Mouse (Mus musculus) granulocyte monocyte progenitor cell, adult 5-6 weeks (primary cell): Measurements from ENCODE around the gene Phgr1. TPM values are rescaled to one million over a fixed set of nuclear protein-coding genes. Genes with fewer than 3 reads are reported as not detected.

ENCODE experiments used
- ATAC-seq: replicated peaks from 2 replicates; pipeline ENCODE4 v1.8.0; 2016; ENCODE audit warnings: mild to moderate bottlenecking, moderate TSS enrichment, inconsistent platforms; ENCODE audit not compliant: poor library complexity, severe bottlenecking
- total RNA-seq, 2 experiments: library from RNA; stranded (forward) in 1 of 2; stranded (reverse) in 1 of 2; fragments of 200-712, 200-1000 nt in 1 of 2; fragments of >200 nt in 1 of 2; fragmentation: Nextera tagmentation in 1 of 2; gene quantifications; 2 replicates each; pipeline ENCODE4 v1.2.3; 2014 to 2017

Phgr1 gene
- total RNA-seq, 2 experiments from 2014 or later: not detected

GRCm38 (mm10) chr2:118810861-118811260 lies 38.3 kb downstream of the Phgr1 start:
- no peak for ATAC-seq

DNA sequence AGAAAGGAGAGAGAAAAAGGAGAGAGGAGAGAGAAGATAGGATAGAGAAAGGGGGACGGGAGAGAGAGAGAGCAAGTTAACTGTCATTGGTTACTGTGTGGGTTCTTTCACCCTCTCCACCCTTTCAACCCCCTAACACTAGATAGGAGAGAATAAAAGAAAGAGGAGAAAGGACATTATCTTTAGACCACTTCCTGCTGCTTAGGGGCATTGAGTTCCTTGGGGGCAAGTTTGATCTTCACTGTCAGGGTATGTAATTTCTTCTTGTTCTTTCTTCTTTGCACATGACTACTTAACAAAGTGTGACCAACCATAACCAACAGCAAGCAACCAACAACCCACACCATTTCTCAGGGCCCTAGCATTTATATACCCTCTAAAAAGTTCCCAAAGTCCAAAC lies 40.2 kb downstream of the Phgr1 start:
- no peak for ATAC-seq

DNA sequence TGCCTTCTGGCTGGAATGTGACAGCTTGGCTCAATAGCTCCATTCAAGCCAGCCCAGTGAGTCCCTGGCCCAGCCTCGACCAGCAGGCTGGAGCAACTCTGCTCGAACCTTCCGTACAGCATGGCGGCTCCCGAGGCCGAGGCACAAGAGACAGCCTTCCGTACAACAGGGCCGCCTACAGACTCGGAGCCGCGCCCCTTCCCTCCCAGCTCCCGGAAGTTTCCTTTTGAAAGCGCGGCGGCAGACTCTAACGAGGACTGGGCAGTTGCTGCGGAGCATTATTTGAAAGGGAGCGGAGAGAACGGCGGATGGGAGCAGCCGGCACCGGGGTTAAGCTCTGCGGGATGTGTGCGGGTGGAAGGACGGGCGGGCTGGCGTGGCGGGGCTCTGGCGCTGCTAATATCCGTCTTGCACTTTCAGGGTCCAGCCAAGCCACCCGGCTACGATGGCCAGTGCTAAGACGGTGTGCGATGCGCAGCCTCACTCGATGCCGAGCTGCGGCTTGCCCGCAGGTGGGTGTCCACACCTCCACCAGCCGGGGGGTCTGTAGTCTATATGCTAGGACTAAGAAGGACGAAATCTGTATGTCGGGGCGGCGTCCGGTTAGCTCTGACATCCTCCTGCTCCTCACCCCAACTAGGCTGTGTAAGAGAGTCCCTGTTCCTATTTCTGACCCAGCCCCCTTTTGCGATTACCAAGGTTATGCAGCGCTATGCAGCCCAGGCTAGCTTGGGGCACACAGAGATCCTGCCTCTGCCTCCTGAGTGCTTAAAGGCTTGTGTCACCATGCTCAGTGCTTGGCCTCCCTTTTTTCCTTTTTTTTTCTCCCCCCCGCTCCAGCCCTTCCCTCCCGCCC lies 41.6 kb downstream of the Phgr1 start, which contains the start of gene Knstrn:
Gene Knstrn (plus strand): TSS at position 23 of the 856 bp plus-strand sequence.
- ATAC-seq: peak; percentile 98

DNA sequence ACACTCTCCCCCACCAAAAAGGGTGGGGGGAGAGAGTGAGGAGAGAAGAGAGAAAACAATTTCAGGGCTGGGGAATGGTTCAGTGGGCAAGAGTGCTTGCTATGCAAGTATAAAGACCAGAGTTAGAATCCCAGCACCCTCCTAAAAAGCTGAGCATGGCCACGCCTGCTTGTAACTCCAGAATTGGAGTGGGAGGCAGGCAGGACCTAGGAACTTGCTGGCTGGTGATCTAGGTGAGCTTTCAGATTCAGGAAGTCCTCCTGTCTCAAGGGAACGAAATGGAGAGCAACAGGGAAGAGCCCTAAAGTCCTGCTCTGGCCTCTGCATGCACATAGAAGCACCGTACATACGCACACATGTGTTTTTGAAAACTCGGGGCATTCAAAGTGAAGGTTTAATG lies 50.2 kb downstream of the Phgr1 start:
- ATAC-seq: no peak

DNA sequence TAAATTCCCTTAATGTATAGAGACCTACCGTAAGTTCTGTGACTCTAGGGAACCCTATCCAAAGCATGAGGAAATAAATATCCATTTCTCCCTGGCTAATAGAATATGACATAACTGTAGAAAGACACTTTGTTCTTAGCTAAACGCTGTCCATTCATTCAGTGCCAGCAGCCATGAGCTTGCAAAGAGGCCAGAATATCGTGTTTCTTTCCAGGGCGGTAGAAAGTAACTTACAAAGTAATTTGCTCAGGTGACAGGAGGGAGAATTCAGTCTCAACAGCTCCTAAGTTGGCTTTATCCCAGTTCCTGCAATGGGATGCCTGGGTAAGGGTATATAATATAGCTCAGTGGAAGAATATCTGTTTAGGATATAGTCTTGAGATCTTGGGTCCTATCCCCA lies 51.8 kb downstream of the Phgr1 start:
- no peak for ATAC-seq

Other genes with a start within 250 kb of the Phgr1 start
- 0.52 and 6.0 TPM in 2 replicates for gene Bmf, start 223.1 kb upstream of the Phgr1 start, total RNA-seq (2014; fragmentation: Nextera tagmentation)
- gene Bmf, start 223.1 kb upstream of the Phgr1 start, total RNA-seq (2017): 0.21 and 0.60 TPM in 2 replicates
- 30.5 and 39.4 TPM in 2 replicates for gene Bub1b, start 174.6 kb upstream of the Phgr1 start, total RNA-seq (2014; fragmentation: Nextera tagmentation)
- gene Bub1b, start 174.6 kb upstream of the Phgr1 start, total RNA-seq (2017): 101 and 117 TPM in 2 replicates
- 0.32 TPM in 1 of 2 replicates, not detected in the other for gene Pak6, start 109.5 kb upstream of the Phgr1 start, total RNA-seq (2014; fragmentation: Nextera tagmentation)
- gene Pak6, start 109.5 kb upstream of the Phgr1 start, total RNA-seq (2017): 0.05 TPM in 1 of 2 replicates, not detected in the other
- 0.77 and 1.0 TPM in 2 replicates for gene Ankrd63, start 68.8 kb upstream of the Phgr1 start, total RNA-seq (2014; fragmentation: Nextera tagmentation)
- gene Ankrd63, start 68.8 kb upstream of the Phgr1 start, total RNA-seq (2017): 0.62 and 0.69 TPM in 2 replicates
- 99.1 and 108 TPM in 2 replicates for gene Plcb2, start 44.3 kb upstream of the Phgr1 start, total RNA-seq (2014; fragmentation: Nextera tagmentation)
- gene Plcb2, start 44.3 kb upstream of the Phgr1 start, total RNA-seq (2017): 54.3 and 70.7 TPM in 2 replicates
- 27.9 and 30.3 TPM in 2 replicates for gene Inafm2, start 27.0 kb upstream of the Phgr1 start, total RNA-seq (2014; fragmentation: Nextera tagmentation)
- 15.0 and 24.8 TPM in 2 replicates for gene Inafm2, start 27.0 kb upstream of the Phgr1 start, total RNA-seq (2017)
- 0.92 and 2.3 TPM in 2 replicates for gene Ccdc9b, start 10.1 kb upstream of the Phgr1 start, total RNA-seq (2014; fragmentation: Nextera tagmentation)
- gene Ccdc9b, start 10.1 kb upstream of the Phgr1 start, total RNA-seq (2017): 0.26 and 0.82 TPM in 2 replicates
- gene Disp2, start 7.0 kb downstream of the Phgr1 start, total RNA-seq (2014; fragmentation: Nextera tagmentation): not detected in 2 replicates
- not detected in 2 replicates for gene Disp2, start 7.0 kb downstream of the Phgr1 start, total RNA-seq (2017)
- 57.9 and 61.3 TPM in 2 replicates for gene Knstrn, start 41.2 kb downstream of the Phgr1 start, total RNA-seq (2014; fragmentation: Nextera tagmentation)
- gene Knstrn, start 41.2 kb downstream of the Phgr1 start, total RNA-seq (2017): 190 and 228 TPM in 2 replicates
- 59.9 and 60.9 TPM in 2 replicates for gene Ivd, start 89.2 kb downstream of the Phgr1 start, total RNA-seq (2014; fragmentation: Nextera tagmentation)
- 34.6 and 45.3 TPM in 2 replicates for gene Ivd, start 89.2 kb downstream of the Phgr1 start, total RNA-seq (2017)
- gene Bahd1, start 127.6 kb downstream of the Phgr1 start, total RNA-seq (2014; fragmentation: Nextera tagmentation): 10.1 and 12.3 TPM in 2 replicates
- gene Bahd1, start 127.6 kb downstream of the Phgr1 start, total RNA-seq (2017): 4.6 and 4.8 TPM in 2 replicates
- gene Chst14, start 153.7 kb downstream of the Phgr1 start, total RNA-seq (2014; fragmentation: Nextera tagmentation): 8.4 and 11.4 TPM in 2 replicates
- gene Chst14, start 153.7 kb downstream of the Phgr1 start, total RNA-seq (2017): 1.4 and 1.5 TPM in 2 replicates